Mouse (Mus musculus) left cerebral cortex, postnatal 36 days (tissue): Measurements from ENCODE around the gene Rtn4rl1. TPM values are rescaled to one million over a fixed set of nuclear protein-coding genes. Genes with fewer than 3 reads are reported as not detected.

Experiments used
- DNase-seq, 2 experiments: peaks; one replicate each; pipeline ENCODE4 v3.0.0; 2021 to 2022; ENCODE audit warnings: low spot score in 2 of 2, mixed read lengths in 1 of 2
- intact Hi-C: fragments of 180-260 bp; cut with DNase I; formaldehyde crosslinking; loops from one replicate; pipeline ENCODE4 v1.15.1; 2025
- microRNA-seq: library from miRNA; unstranded; fragments of <30 nt; microRNA quantifications from one replicate; pipeline ENCODE4 v1.2.0, GENCODE M21; 2022
- total RNA-seq, 2 experiments: library from RNA; stranded (reverse); gene quantifications; 2 replicates each; pipeline ENCODE4 v1.2.3; 2021

The Rtn4rl1 gene
- total RNA-seq, 2 experiments from 2014 or later: 83.5 to 88.3 TPM

DNA sequence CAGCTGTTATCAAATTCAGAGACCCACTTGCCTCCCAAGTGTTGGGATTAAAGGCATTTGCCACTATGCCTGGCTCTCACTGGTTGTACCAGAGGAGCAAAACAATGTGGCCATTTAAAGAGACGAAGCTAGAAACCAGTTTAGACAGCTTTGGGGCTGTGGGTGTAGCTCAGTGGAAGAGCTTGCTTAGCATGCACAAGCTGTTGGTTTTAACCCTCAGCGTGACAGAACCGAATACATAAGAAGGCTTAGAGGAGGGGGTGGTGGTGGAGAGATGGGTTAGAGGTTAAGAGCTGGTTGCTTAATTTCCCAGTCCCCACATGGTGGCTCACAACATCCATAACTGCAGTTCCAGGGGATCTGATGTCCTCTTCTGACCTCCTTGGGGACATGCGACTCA is 115.1 kb downstream of the Rtn4rl1 start:
- no peak for DNase-seq
- intact Hi-C loops: no loop called here

DNA sequence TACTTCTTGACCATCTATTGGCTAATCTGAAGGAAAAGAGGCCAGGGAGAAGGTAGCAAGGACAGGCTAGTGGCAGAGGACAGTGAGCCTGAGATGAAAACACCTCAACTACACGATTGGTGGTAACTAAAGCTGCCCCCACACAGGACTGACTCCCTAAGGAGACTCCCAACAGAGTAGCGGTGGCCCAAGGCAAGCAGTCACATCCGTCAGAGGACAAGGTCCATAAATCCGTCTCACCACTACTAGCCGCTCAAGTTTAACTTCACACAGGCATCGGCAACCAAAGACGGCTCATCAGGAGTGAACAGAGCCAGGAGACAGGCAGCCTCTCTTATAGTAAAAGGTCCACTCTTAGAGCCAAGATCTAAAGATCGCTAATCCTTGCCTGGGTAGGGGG is 117.2 kb downstream of the Rtn4rl1 start:
- intact Hi-C loops: no loop called here
- no peak for DNase-seq

DNA sequence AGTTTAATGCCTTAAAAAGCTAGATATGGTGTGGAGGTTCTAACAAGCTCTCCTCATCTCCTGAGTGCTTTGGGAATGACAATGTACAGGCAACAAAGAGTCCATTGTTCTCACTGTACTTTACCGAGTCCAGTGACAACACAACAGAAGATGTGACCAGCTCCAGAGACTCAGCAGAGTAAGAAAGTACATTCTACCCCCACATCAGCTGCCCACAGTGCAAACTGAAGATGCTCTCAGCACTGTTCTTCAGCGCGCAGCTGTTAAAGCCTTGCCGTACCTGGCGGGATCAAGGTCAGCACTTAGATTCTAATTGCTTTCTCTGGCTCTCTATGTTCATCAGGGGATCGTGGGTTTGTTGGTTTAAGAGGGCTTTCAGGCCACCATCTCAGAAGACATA is 118.2 kb downstream of the Rtn4rl1 start:
- intact Hi-C loops: no loop called here
- no peak for DNase-seq

DNA sequence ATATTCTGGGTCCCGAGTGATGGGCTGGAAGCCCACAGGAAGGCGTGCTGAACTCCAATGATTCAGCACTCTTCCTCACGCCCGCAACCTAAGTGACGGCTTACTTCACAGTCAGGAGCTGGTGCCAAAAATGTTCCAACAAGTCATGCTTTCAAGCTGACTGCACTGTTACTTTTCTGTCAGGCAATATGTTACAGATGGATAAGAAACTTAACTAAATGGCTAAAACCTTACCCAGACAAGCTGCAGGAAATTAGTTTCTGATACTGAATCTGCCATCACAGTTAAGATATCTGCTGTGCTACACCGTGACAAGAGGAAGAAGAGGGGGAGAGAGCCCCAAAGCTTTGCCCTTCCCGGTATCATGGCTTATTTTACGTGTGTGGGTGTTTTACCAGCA is 120.3 kb downstream of the Rtn4rl1 start:
- intact Hi-C loops: no loop called here
- DNase-seq: no peak

Small RNAs within 50 kb of the gene (microRNA-seq; reads per million reads assigned to microRNA genes)
- gene Mir132: 59,575 reads per million, percentile 99 among the genes with 10 or more reads in this experiment
- 1,216 reads per million, percentile 80 among the genes with 10 or more reads in this experiment for gene Mir212

Other genes with a start within 250 kb of the Rtn4rl1 start
- 1 to 10 TPM; 2.7 to 3.3 TPM for gene Hic1, start 24.3 kb upstream of the Rtn4rl1 start, total RNA-seq
- gene Ovca2, start 14.9 kb upstream of the Rtn4rl1 start, total RNA-seq: 10 to 100 TPM; 11.0 to 13.3 TPM
- 10 to 100 TPM; 25.3 to 25.6 TPM for gene Dph1, start 2.5 kb upstream of the Rtn4rl1 start, total RNA-seq
- 10 to 100 TPM; 44.0 to 47.1 TPM for gene Rpa1, start 154.5 kb downstream of the Rtn4rl1 start, total RNA-seq
- gene Smyd4, start 154.7 kb downstream of the Rtn4rl1 start, total RNA-seq: 10 to 100 TPM; 13.2 to 16.4 TPM
- gene Serpinf1, start 228.9 kb downstream of the Rtn4rl1 start, total RNA-seq: 10 to 100 TPM; 13.9 to 18.7 TPM
- gene Serpinf2, start 245.8 kb downstream of the Rtn4rl1 start, total RNA-seq: under 1 TPM in 1 of 2 experiments, not detected in 1; 0.22 TPM